In genomic region chr17:46031621-46032211, GRCm38 (mm10) we compare ENCODE assay signal across 8 mouse cellular contexts. TPM values are rescaled to one million over a fixed set of nuclear protein-coding genes. Genes with fewer than 3 reads are reported as not detected.
DNase-seq lines count a peak whose midpoint lies in the region; ATAC-seq lines count a peak whose summit lies in the region.

No protein-coding gene starts in this region.

- H3K27ac ChIP-seq in embryonic facial prominence, embryonic 11.5 days (replicated peaks; ENCODE audit: low read depth, low read length), result peak overlapping the region; percentile 91
- H3K27ac ChIP-seq in heart, embryonic 10.5 days, result peak overlapping the region; percentile 99
- H3K27ac ChIP-seq in kidney, embryonic 15.5 days, result peak overlapping the region; percentile 98
- peak overlapping the region; percentile 86 for H3K27ac ChIP-seq in liver, embryonic 12.5 days

- peaks cover 15% of the 10 kb centered on the region for H3K4me1 ChIP-seq in embryonic facial prominence, embryonic 11.5 days (ENCODE audit: control insufficient read depth, insufficient read depth, low read length)
- H3K4me1 ChIP-seq in heart, embryonic 10.5 days, result peaks cover 71% of the 10 kb centered on the region
- H3K4me1 ChIP-seq in kidney, embryonic 15.5 days, result peaks cover 56% of the 10 kb centered on the region
- peaks cover 73% of the 10 kb centered on the region for H3K4me1 ChIP-seq in liver, embryonic 12.5 days

- WGBS in embryonic facial prominence, embryonic 11.5 days, result under 1% methylated on average over 45 of the region's 50 CpGs
- WGBS in heart, embryonic 10.5 days, result under 1% methylated on average over 50 of the region's 50 CpGs
- under 1% methylated on average over 50 of the region's 50 CpGs for WGBS in kidney, embryonic 15.5 days
- under 1% methylated on average over 50 of the region's 50 CpGs for WGBS in liver, embryonic 12.5 days (ENCODE audit: insufficient replicate concordance)

- peak; percentile 56 to 65 for DNase-seq in frontal cortex, postnatal 10 days (ENCODE audit: low spot score in 2 of 2)
- peak; percentile 63 for DNase-seq in embryonic facial prominence, embryonic 11.5 days (ENCODE audit: low spot score)
- DNase-seq in heart, embryonic 10.5 days (ENCODE audit: low spot score), result peak; percentile 90
- peak; percentile 14 to 26 for DNase-seq in natural killer cell, adult 2 months (ENCODE audit: low spot score in 2 of 2)
- peak; percentile 73 for DNase-seq in testis, postnatal 10 days (ENCODE audit: low spot score)

- no peaks in the 10 kb centered on the region for H3K27me3 ChIP-seq in embryonic facial prominence, embryonic 11.5 days (ENCODE audit: control insufficient read depth, insufficient read depth, low read length)
- 0 out of 2 replicates have a peak, but pooled peaks cover 5% of the 10 kb centered on the region for H3K27me3 ChIP-seq in heart, embryonic 10.5 days (ENCODE audit: insufficient read depth, poor library complexity, severe bottlenecking)
- no peaks in the 10 kb centered on the region for H3K27me3 ChIP-seq in kidney, embryonic 15.5 days
- peaks cover 25% of the 10 kb centered on the region; the same call in 1 of the 2 replicates for H3K27me3 ChIP-seq in liver, embryonic 12.5 days (replicated peaks)

- H3K9ac ChIP-seq in embryonic facial prominence, embryonic 11.5 days (replicated peaks; ENCODE audit: low read length), result peak overlapping the region; percentile 97
- H3K9ac ChIP-seq in kidney, embryonic 15.5 days, result peak overlapping the region; percentile 82
- H3K9ac ChIP-seq in liver, embryonic 12.5 days, result peak overlapping the region; percentile 91

- peak overlapping the region; percentile 91 for H3K4me3 ChIP-seq in embryonic facial prominence, embryonic 11.5 days (ENCODE audit: low read depth, low read length)
- H3K4me3 ChIP-seq in heart, embryonic 10.5 days, result peak overlapping the region; percentile 78
- peak overlapping the region; percentile 86 for H3K4me3 ChIP-seq in kidney, embryonic 15.5 days (replicated peaks)
- H3K4me3 ChIP-seq in liver, embryonic 12.5 days, result peak overlapping the region; percentile 84

- no peak for ATAC-seq in frontal cortex, adult (ENCODE audit: low TSS enrichment)
- no peak for ATAC-seq in embryonic facial prominence, embryonic 11.5 days (replicated peaks; ENCODE audit: insufficient number of reproducible peaks, low FRiP score, low TSS enrichment, low read depth)
- ATAC-seq in kidney, embryonic 15.5 days (replicated peaks; ENCODE audit: low FRiP score), result no peak
- peak; percentile 25; the same call in 1 of the 2 replicates for ATAC-seq in liver, embryonic 12.5 days

- no peaks in the 10 kb centered on the region for H3K9me3 ChIP-seq in embryonic facial prominence, embryonic 11.5 days (replicated peaks; ENCODE audit: control insufficient read depth, low read length)
- H3K9me3 ChIP-seq in heart, embryonic 10.5 days, result no peaks in the 10 kb centered on the region
- no peaks in the 10 kb centered on the region for H3K9me3 ChIP-seq in kidney, embryonic 15.5 days (replicated peaks)
- no peaks in the 10 kb centered on the region for H3K9me3 ChIP-seq in liver, embryonic 12.5 days (replicated peaks)

- peak overlapping the region; percentile 87 for H3K4me2 ChIP-seq in embryonic facial prominence, embryonic 11.5 days (ENCODE audit: low read depth, low read length)
- peak overlapping the region; percentile 87 for H3K4me2 ChIP-seq in kidney, embryonic 15.5 days
- peak overlapping the region; percentile 97 for H3K4me2 ChIP-seq in liver, embryonic 12.5 days

- H3K36me3 ChIP-seq in embryonic facial prominence, embryonic 11.5 days (replicated peaks; ENCODE audit: control insufficient read depth, insufficient read depth, low read depth, low read length), result no peaks in the 10 kb centered on the region
- peaks cover 9% of the 10 kb centered on the region; the same call in 1 of the 2 replicates for H3K36me3 ChIP-seq in heart, embryonic 10.5 days
- H3K36me3 ChIP-seq in kidney, embryonic 15.5 days, result no peaks in the 10 kb centered on the region
- peaks cover 11% of the 10 kb centered on the region for H3K36me3 ChIP-seq in liver, embryonic 12.5 days

RNA-seq across cellular contexts. Expression of gene Vegfa, which starts 0.5 kb away (rescaled TPM):
- polyA plus RNA-seq in embryonic facial prominence, embryonic 11.5 days (2014; fragmentation: Nextera tagmentation; extraction: Ambion mirVana), result 2.9 and 3.2 TPM in 2 replicates
- polyA plus RNA-seq in heart, embryonic 10.5 days (2016; fragmentation: Nextera tagmentation; extraction: Ambion mirVana), result 4.5 and 6.0 TPM in 2 replicates
- 5.9 and 6.6 TPM in 2 replicates for polyA plus RNA-seq in kidney, embryonic 15.5 days (2015; fragmentation: Nextera tagmentation; extraction: Ambion mirVana)
- 3.0 and 3.2 TPM in 2 replicates for polyA plus RNA-seq in liver, embryonic 12.5 days (2016; fragmentation: Nextera tagmentation; extraction: Ambion mirVana)

Comparison
In these comparisons a context has a peak if more than half of its experiments do, and no peak if none do; other contexts are left out.
1. DNase-seq: peak in every context shown above with its lines; median percentile 90 in heart, embryonic 10.5 days; 73 in testis, postnatal 10 days; 63 in embryonic facial prominence, embryonic 11.5 days; 60 in frontal cortex, postnatal 10 days; 20 in natural killer cell, adult 2 months.